Mouse (Mus musculus) stomach, embryonic 14.5 days (tissue): ENCODE results near the gene Nell1. TPM values are rescaled to one million over a fixed set of nuclear protein-coding genes. Genes with fewer than 3 reads are reported as not detected.

Source experiments
- ATAC-seq: fragments of 200-750 bp; cut with Nextera tagmentation; 2 replicates; pipeline ENCODE4 v1.8.0; 2017; ENCODE audit warnings: low read depth, moderate TSS enrichment; ENCODE audit not compliant: insufficient number of reproducible peaks, insufficient read depth, low FRiP score
- H3K27ac ChIP-seq: fragments of 300-500 bp; sonication (generic); 2 replicates; pipeline ENCODE4 v1.5.1; 2014; ENCODE audit warnings: mild to moderate bottlenecking, low read length, moderate library complexity, mixed read lengths
- H3K27me3 ChIP-seq: fragments of 300-500 bp; sonication (generic); 2 replicates; pipeline ENCODE4 v1.6.1; 2014; ENCODE audit warnings: low read length, control low read depth, mixed read lengths; ENCODE audit not compliant: control insufficient read depth, insufficient read depth
- H3K36me3 ChIP-seq: fragments of 300-500 bp; sonication (generic); 2 replicates; pipeline ENCODE4 v1.6.1; 2014; ENCODE audit warnings: mild to moderate bottlenecking, control low read depth, low read length, moderate library complexity, mixed read lengths; ENCODE audit not compliant: control insufficient read depth, insufficient read depth
- H3K4me1 ChIP-seq: fragments of 300-500 bp; sonication (generic); 2 replicates; pipeline ENCODE4 v1.6.1; 2014; ENCODE audit warnings: low read length, control low read depth, mixed read lengths; ENCODE audit not compliant: control insufficient read depth, insufficient read depth
- H3K4me2 ChIP-seq: fragments of 300-500 bp; sonication (generic); replicated peaks from 2 replicates; pipeline ENCODE4 v1.6.1; 2014; ENCODE audit warnings: low read depth, low read length, control low read depth
- H3K4me3 ChIP-seq: fragments of 300-500 bp; sonication (generic); 2 replicates; pipeline ENCODE4 v1.5.1; 2014; ENCODE audit warnings: low read depth, low read length, control low read depth
- H3K9ac ChIP-seq: fragments of 300-500 bp; sonication (generic); replicated peaks from 2 replicates; pipeline ENCODE4 v1.6.1; 2014; ENCODE audit warnings: low read depth, mild to moderate bottlenecking, control low read depth, low read length, moderate library complexity, mixed read lengths
- H3K9me3 ChIP-seq: fragments of 300-500 bp; sonication (generic); 2 replicates; pipeline ENCODE4 v1.6.1; 2016; ENCODE audit warnings: low read depth, low read length, control low read depth; ENCODE audit not compliant: control insufficient read depth
- WGBS: fragments of 180-500 bp; shearing (Covaris S2); extraction: QIAGEN DNeasy Blood & Tissue Kit; methylation state at CpG from one replicate; pipeline ENCODE4 v1.1.7; 2014; 5-methylcytosine and 5-hydroxymethylcytosine counted together
- polyA plus RNA-seq: library from polyadenylated mRNA; unstranded; fragments of >200 nt; fragmentation: Nextera tagmentation; extraction: Ambion mirVana; gene quantifications from 2 replicates; pipeline ENCODE4 v1.2.1, GENCODE M21; 2014

The Nell1 gene
- polyA plus RNA-seq, 1 experiment from 2014 or later, result 7.3 TPM

- H3K36me3 ChIP-seq, result no peaks in the 10 kb centered on the region
- no peaks in the 10 kb centered on the region for H3K4me1 ChIP-seq
- WGBS, result 68% methylated on average over 4 of the region's 4 CpGs
- no peak overlapping the region for H3K4me2 ChIP-seq
- H3K4me3 ChIP-seq, result no peak overlapping the region
- H3K9ac ChIP-seq, result no peak overlapping the region
- H3K9me3 ChIP-seq, result no peaks in the 10 kb centered on the region
- H3K27ac ChIP-seq, result no peak overlapping the region
- no peak for ATAC-seq
- no peaks in the 10 kb centered on the region for H3K27me3 ChIP-seq
Observed at GRCm38 (mm10) chr7:50374876-50375275, 400.2 kb downstream of the Nell1 start.

DNA sequence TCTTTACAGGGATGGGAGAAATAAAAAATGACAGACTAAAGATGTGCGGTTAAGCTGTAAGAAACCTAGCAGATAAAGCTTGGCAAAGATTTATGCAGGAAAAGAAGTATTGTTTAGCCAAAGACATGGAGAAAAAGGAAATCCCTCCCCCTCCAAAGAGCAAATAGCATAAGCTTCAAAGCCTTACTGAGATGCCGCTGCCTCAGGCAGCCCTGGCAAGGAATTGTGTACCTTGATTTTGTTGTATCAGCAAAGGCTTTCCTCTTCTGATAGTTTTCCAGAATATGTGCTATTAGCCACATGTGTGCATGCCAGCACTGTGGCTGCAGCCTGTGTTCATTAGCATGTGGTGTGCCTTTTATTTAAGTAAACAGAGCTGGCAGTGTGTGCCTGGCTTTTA is 435.8 kb downstream of the Nell1 start:
- H3K9ac ChIP-seq, result no peak overlapping the region
- H3K4me1 ChIP-seq, result 0 out of 2 replicates have a peak, but pooled peaks cover 3% of the 10 kb centered on the region
- H3K27ac ChIP-seq, result no peak overlapping the region
- no peaks in the 10 kb centered on the region for H3K9me3 ChIP-seq
- no peak for ATAC-seq
- no peaks in the 10 kb centered on the region for H3K36me3 ChIP-seq
- WGBS, result 35% methylated on average over 2 of the region's 2 CpGs
- H3K4me3 ChIP-seq, result no peak overlapping the region
- H3K27me3 ChIP-seq, result no peaks in the 10 kb centered on the region
- H3K4me2 ChIP-seq, result no peak overlapping the region

- H3K4me1 ChIP-seq, result no peaks in the 10 kb centered on the region
Observed at GRCm38 (mm10) chr7:50419976-50420375, 445.3 kb downstream of the Nell1 start.

GRCm38 (mm10) chr7:50422422-50423195 is 447.9 kb downstream of the Nell1 start:
- H3K4me2 ChIP-seq, result no peak overlapping the region
- H3K4me3 ChIP-seq, result no peak overlapping the region
- no peaks in the 10 kb centered on the region for H3K9me3 ChIP-seq
- WGBS, result 67% methylated on average over 1 of the region's 1 CpGs
- H3K9ac ChIP-seq, result no peak overlapping the region
- no peak overlapping the region for H3K27ac ChIP-seq
- no peaks in the 10 kb centered on the region for H3K27me3 ChIP-seq
- no peaks in the 10 kb centered on the region for H3K36me3 ChIP-seq
- ATAC-seq, result no peak
- no peaks in the 10 kb centered on the region for H3K4me1 ChIP-seq

More at GRCm38 (mm10) chr7:50419976-50420375, 445.3 kb downstream of the Nell1 start:
- Histone ChIP-seq H3K27me3 (no peaks in the 10 kb centered on the region), H3K9ac (no peak overlapping the region), H3K4me2 (no peak overlapping the region), H3K9me3 (no peaks in the 10 kb centered on the region), H3K27ac (no peak overlapping the region), H3K4me3 (no peak overlapping the region), H3K36me3 (no peaks in the 10 kb centered on the region)
- 55% methylated on average over 2 of the region's 2 CpGs for WGBS
- ATAC-seq, result no peak

- 72% methylated on average over 5 of the region's 5 CpGs for WGBS
- H3K4me2 ChIP-seq, result no peak overlapping the region
- no peaks in the 10 kb centered on the region for H3K9me3 ChIP-seq
- no peaks in the 10 kb centered on the region for H3K36me3 ChIP-seq
- H3K4me1 ChIP-seq, result no peaks in the 10 kb centered on the region
- H3K4me3 ChIP-seq, result no peak overlapping the region
- H3K9ac ChIP-seq, result no peak overlapping the region
- H3K27me3 ChIP-seq, result no peaks in the 10 kb centered on the region
- H3K27ac ChIP-seq, result no peak overlapping the region
- ATAC-seq, result no peak
Observed at GRCm38 (mm10) chr7:50429725-50430124, 455.1 kb downstream of the Nell1 start.

- no peaks in the 10 kb centered on the region for H3K4me1 ChIP-seq
- no peak for ATAC-seq
Observed at GRCm38 (mm10) chr7:50441237-50441636, 466.6 kb downstream of the Nell1 start.

DNA sequence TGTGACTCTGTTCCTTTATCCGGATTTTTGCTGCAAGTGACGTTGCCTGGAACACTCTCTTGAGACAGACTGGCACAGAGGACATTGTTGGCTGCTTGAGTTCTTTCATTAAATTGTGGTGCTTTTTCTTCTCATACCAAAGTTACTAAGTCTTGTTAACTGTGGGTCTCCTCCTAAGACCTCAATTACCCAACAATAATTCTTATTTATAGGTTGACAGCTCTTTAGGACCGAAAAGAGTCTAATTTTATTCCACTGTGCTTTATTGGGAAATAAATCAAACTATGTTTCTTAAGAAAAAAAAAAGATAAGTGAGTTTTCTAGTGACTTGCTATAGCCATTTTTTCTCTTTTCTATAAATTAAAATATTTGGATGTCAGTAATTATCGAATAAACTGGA is 472.7 kb downstream of the Nell1 start:
- ATAC-seq, result no peak
- Histone ChIP-seq H3K4me3 (no peak overlapping the region), H3K27ac (no peak overlapping the region), H3K4me1 (no peaks in the 10 kb centered on the region), H3K4me2 (no peak overlapping the region), H3K9me3 (no peaks in the 10 kb centered on the region), H3K27me3 (no peaks in the 10 kb centered on the region), H3K36me3 (no peaks in the 10 kb centered on the region), H3K9ac (no peak overlapping the region)
- 86% methylated on average over 4 of the region's 4 CpGs for WGBS

More at GRCm38 (mm10) chr7:50441237-50441636, 466.6 kb downstream of the Nell1 start:
- Histone ChIP-seq H3K9me3 (no peaks in the 10 kb centered on the region), H3K4me2 (no peak overlapping the region), H3K27me3 (no peaks in the 10 kb centered on the region), H3K36me3 (no peaks in the 10 kb centered on the region), H3K4me3 (no peak overlapping the region), H3K27ac (no peak overlapping the region), H3K9ac (no peak overlapping the region)

- Histone ChIP-seq H3K4me2 (no peak overlapping the region), H3K4me3 (no peak overlapping the region), H3K27me3 (no peaks in the 10 kb centered on the region), H3K9ac (no peak overlapping the region), H3K27ac (no peak overlapping the region), H3K4me1 (no peaks in the 10 kb centered on the region), H3K36me3 (no peaks in the 10 kb centered on the region), H3K9me3 (no peaks in the 10 kb centered on the region)
- WGBS, result 91% methylated on average over 6 of the region's 6 CpGs
- no peak for ATAC-seq
Observed at GRCm38 (mm10) chr7:50467742-50468141, 493.1 kb downstream of the Nell1 start.

DNA sequence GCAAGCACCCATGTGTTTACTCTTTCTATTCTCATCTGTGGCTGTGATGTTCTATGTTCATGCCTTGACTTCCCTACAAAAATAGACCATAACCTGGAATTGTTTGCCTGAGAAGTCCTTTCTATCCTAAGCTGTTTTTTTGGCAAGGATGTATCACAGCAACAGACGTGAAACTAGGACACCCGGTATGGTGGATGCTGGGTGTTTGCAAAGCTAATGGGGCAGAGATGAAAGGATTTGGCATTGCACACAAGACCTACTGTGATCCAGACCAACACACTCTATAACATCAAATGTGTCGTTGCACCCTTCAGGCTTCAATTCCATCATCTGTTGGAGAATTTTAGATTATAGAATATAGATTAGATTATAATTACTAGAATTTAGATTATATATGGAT is 495.9 kb downstream of the Nell1 start:
- Histone ChIP-seq H3K36me3 (no peaks in the 10 kb centered on the region), H3K4me3 (no peak overlapping the region), H3K9me3 (no peaks in the 10 kb centered on the region), H3K27ac (no peak overlapping the region), H3K9ac (no peak overlapping the region), H3K4me2 (no peak overlapping the region), H3K27me3 (no peaks in the 10 kb centered on the region), H3K4me1 (no peaks in the 10 kb centered on the region)
- ATAC-seq, result no peak
- WGBS, result 84% methylated on average over 3 of the region's 3 CpGs
